Mouse (Mus musculus): ENCODE measurements around the gene Prrx2. TPM values are rescaled to one million over a fixed set of nuclear protein-coding genes. Genes with fewer than 3 reads are reported as not detected.

Prrx2 gene
- 1.9 and 2.4 TPM in 2 replicates for polyA plus RNA-seq (2015; fragmentation: Nextera tagmentation; extraction: Ambion mirVana)

DNA sequence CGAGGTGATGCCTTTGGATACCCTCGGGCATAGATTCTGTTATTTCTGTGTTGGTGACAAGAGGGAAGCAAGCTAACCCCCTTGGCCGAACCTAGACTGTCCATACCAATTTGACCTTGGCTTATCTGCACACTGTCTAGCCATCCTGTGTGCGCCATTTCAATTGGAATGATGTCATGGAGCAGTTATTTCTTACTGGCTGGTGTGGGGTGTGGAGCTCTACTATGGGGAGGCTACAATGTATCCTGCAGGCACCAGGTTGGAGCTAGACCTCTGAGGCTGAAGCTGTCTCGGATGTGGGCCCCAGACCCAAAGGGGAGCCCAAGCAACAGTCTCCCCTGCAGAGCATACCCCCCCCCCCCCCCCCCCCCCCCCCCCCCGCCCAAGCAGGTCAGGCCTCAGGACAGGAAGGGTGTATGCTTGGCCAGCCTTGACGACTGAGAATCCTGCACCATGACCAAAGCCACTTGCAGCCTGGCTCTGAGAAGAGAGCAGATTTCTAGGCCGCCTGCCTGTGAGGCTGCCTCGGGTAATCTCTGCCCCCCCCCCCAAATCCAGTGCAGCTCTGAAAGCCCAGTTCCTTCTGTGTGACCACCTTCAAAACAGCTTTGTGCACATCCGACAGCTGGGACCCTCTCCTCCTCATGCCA lies at the start of gene Prrx2:
TSS of gene Prrx2 (plus strand) at position 600 of the 650 bp plus-strand sequence.
- H3K27me3 ChIP-seq = no peaks in the 10 kb centered on the region
- no peak within 1 kb of the TSS for H3K27ac ChIP-seq (replicated peaks)
- no peak within 1 kb of the TSS for H3K9ac ChIP-seq
- no peak for ATAC-seq (ENCODE audit: low FRiP score, low read depth)
- H3K4me2 ChIP-seq = no peak within 1 kb of the TSS
- WGBS = 74% methylated on average over 8 of the region's 10 CpGs
- H3K4me1 ChIP-seq (replicated peaks) = peaks cover 5% of the 10 kb centered on the region; the same call in 1 of the 2 replicates
- H3K4me3 ChIP-seq = no peak within 1 kb of the TSS
- H3K9me3 ChIP-seq = no peaks in the 10 kb centered on the region
- no peaks in the 10 kb centered on the region for H3K36me3 ChIP-seq

DNA sequence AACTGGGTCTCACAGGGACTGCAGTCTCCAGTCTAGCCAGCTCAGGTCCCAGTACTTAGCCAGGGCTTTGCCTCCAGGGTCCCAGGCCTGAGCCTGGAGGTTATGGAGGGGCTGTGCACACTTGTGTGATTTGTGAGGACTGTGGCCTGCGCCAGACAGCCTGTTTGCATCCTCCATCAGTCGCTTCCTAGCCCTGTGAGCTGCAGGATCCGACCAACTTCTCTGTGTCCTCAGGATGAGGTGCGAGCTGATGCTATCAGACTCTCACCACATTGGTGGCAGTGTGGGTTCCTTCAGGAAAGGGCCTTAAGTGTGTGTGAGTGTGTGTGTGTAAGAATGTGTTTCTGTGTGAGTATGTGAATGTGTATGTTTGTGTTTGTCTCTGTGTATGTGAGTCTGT lies 47.3 kb upstream of the Prrx2 start:
- no peak overlapping the region for H3K4me2 ChIP-seq
- H3K27me3 ChIP-seq = no peaks in the 10 kb centered on the region
- H3K9me3 ChIP-seq = no peaks in the 10 kb centered on the region
- H3K9ac ChIP-seq = no peak overlapping the region
- WGBS = 72% methylated on average over 4 of the region's 4 CpGs
- no peak overlapping the region for H3K4me3 ChIP-seq
- peaks cover 27% of the 10 kb centered on the region for H3K4me1 ChIP-seq (replicated peaks)
- H3K27ac ChIP-seq (replicated peaks) = no peak overlapping the region
- H3K36me3 ChIP-seq = no peaks in the 10 kb centered on the region
- ATAC-seq (ENCODE audit: low FRiP score, low read depth) = no peak

DNA sequence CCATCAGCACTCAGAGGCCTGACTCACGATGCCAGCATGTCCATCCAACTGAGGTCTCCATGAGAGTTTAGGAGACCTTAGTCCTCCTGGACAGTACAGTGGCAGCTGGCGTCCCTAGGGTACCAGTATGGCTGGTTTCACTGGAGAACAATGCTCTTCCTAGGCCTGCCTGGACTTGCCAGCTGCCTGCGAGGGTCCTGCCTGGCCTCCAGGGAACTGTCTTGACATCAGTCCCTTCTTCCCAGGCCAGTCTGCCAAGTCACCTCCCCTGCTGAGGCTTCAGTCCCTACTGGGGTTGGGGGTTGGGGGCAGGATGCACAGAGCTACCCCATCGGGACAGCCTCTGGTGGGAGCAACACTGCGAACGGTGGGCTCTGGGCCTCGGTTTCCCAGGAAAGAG lies 42.7 kb upstream of the Prrx2 start:
- Histone ChIP-seq H3K36me3 (no peaks in the 10 kb centered on the region), H3K27ac (replicated peaks) (no peak overlapping the region), H3K9me3 (no peaks in the 10 kb centered on the region), H3K9ac (no peak overlapping the region), H3K4me3 (no peak overlapping the region), H3K4me1 (replicated peaks) (peaks cover 32% of the 10 kb centered on the region), H3K27me3 (no peaks in the 10 kb centered on the region), H3K4me2 (no peak overlapping the region)
- 86% methylated on average over 7 of the region's 7 CpGs for WGBS
- ATAC-seq (ENCODE audit: low FRiP score, low read depth) = no peak

DNA sequence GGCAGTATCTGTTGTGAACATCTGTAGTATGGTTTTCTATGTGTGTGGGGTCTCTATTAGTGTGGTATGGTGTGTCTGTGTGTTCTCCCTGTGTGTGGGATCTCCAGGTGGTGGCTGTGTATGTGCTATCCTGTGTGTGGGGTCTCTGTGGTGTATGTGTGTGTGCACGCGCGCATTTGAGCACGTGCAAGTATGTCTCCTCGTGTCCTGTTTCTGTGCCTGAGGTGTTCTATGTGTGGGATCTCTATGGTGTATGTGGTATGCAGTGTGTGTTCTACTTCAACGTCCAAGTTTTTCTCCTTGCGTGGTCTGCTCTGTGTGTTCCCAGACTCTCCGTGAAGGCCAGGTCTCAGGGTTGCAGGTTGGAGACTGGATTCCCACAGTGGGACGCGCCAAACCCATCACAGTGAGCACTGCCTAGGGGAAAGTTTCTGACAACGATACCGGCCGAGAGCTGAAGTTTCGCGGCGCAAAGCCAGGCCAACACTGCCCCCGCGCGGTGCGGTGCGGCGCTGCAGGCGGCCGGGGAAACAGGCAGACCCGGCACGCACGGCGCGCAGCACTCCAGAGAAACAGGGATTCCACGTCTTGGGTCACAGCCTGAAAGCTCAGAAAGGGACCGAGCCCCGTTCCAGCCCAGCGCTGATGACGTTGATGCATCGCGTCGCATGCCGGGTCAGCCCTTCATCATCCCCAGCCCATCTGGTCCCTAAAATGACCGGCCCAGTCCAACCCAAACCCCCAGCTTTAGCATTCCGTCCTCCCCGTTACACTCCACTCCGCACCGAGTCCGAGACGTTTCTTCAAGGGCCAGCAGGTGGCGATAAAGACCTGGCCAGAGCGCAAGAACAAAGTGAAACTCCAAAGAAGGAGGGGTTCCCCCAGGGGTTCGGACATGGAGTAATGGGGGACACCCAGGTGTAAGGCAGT lies 40.3 kb upstream of the Prrx2 start:
- H3K36me3 ChIP-seq = no peaks in the 10 kb centered on the region
- H3K27ac ChIP-seq (replicated peaks) = peak overlapping the region; percentile 68
- H3K4me2 ChIP-seq = peak overlapping the region; percentile 52
- WGBS = 5% methylated on average over 48 of the region's 48 CpGs
- H3K27me3 ChIP-seq = no peaks in the 10 kb centered on the region
- 0 out of 2 replicates have a peak overlapping the region, but pooled peaks have one; percentile 30 for H3K9ac ChIP-seq
- H3K9me3 ChIP-seq = no peaks in the 10 kb centered on the region
- H3K4me3 ChIP-seq = peak overlapping the region; percentile 30
- peaks cover 32% of the 10 kb centered on the region for H3K4me1 ChIP-seq (replicated peaks)
- ATAC-seq (ENCODE audit: low FRiP score, low read depth) = peak; percentile 71

DNA sequence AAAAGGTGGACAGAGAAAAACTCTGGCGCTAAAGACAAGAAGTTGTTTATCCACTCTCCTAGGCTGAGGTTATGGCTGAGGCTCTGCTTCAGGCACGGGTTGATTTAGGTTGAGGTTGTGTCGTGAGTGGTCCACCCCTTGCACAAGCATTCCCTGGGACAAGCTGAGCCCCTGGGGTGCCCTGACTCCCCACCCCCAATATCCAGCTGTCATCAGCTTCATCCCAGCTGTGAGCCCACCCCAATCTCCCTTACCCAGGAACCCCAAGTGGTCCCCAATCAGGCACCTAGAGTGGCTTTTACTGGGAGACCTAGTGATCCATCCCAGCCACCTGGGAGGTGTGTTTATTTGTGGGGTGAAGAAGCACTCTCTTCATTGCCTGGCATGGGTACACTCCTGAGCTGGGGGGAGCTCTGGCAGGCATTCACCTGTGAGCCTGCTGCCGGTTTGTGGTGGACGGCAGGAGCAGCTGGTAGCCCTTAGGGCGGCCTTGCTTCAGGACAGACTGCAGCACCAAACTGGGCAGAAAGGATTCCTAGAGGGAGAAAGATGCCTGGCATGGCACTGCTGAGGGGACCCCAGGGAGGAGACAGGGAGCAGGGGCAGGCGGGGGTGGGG lies 39.4 kb upstream of the Prrx2 start:
- no peak for ATAC-seq (ENCODE audit: low FRiP score, low read depth)
- peak overlapping the region; percentile 68; the same call in 1 of the 2 replicates for H3K27ac ChIP-seq (replicated peaks)
- no peaks in the 10 kb centered on the region for H3K36me3 ChIP-seq
- no peaks in the 10 kb centered on the region for H3K9me3 ChIP-seq
- 50% methylated on average over 7 of the region's 7 CpGs for WGBS
- H3K4me2 ChIP-seq = no peak overlapping the region
- H3K27me3 ChIP-seq = peaks cover 5% of the 10 kb centered on the region; the same call in 1 of the 2 replicates
- peaks cover 33% of the 10 kb centered on the region for H3K4me1 ChIP-seq (replicated peaks)
- H3K4me3 ChIP-seq = no peak overlapping the region
- H3K9ac ChIP-seq = no peak overlapping the region

DNA sequence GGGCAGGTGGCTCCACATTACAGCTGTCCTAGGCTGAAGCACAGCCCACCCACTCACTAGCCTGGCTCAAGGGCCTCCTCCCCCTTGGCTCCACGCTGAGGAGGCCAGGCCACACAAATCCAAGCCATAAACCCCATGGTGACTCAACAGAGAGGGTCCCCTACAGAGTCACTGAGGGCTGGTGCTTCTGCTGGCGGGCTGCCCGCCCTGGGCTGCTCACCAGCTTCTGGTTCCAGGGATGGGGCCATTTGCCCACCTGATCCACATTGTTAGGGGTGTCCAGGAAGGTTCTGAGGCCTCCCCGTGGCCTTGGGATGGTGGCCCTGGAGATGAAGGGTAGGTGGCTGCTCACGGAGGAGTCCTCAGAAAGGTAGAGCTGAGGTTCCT lies 38.9 kb upstream of the Prrx2 start:
- Histone ChIP-seq H3K9me3 (no peaks in the 10 kb centered on the region), H3K36me3 (no peaks in the 10 kb centered on the region), H3K9ac (peak overlapping the region; percentile 18; the same call in 1 of the 2 replicates), H3K27me3 (peaks cover 5% of the 10 kb centered on the region; the same call in 1 of the 2 replicates), H3K4me1 (replicated peaks) (peaks cover 38% of the 10 kb centered on the region), H3K27ac (replicated peaks) (peak overlapping the region; percentile 70), H3K4me3 (no peak overlapping the region), H3K4me2 (peak overlapping the region; percentile 51)
- 58% methylated on average over 5 of the region's 5 CpGs for WGBS
- ATAC-seq (ENCODE audit: low FRiP score, low read depth) = no peak

DNA sequence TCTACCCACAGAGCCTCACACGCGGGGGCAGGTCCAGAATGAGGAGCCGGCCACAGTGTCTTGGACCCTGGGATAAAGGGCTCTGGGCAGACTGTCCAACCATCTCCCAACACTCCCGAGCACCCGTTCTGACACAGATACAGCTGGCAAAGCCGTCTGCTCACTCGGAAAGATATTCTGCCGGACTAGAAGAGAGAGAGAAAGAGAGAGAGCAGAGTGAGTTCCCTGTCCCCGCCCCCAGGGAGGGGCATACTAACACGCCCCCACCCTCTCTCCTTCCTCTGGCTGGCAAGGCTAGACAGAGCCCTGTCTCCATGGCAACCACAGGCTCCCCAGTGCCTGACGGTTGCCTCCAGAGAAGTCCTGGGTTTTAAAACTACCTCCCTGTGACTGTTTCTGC lies 38.4 kb upstream of the Prrx2 start:
- peaks cover 43% of the 10 kb centered on the region for H3K4me1 ChIP-seq (replicated peaks)

DNA sequence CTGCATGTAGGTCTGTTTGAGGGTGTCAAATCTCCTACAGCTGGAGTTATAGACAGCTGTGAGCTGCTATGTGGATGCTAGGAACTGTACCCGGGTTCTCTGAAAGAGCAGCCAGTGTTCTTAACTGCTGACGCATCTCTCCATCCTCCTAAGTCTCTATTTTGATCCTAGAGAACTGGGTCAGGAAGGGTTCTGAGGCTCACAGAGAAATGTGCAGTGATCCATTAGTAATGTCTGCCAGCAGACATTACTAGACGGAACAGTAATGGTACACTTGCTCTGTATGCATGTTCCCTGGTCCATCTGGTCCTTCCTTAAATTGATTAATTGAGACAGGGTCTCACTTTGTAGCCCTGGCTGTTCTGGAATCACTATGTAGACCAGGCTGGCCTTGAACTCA lies 35.3 kb upstream of the Prrx2 start:
- Histone ChIP-seq H3K9me3 (no peaks in the 10 kb centered on the region), H3K4me2 (no peak overlapping the region), H3K27ac (replicated peaks) (no peak overlapping the region), H3K9ac (no peak overlapping the region), H3K36me3 (no peaks in the 10 kb centered on the region), H3K4me1 (replicated peaks) (peaks cover 43% of the 10 kb centered on the region), H3K4me3 (no peak overlapping the region), H3K27me3 (peaks cover 7% of the 10 kb centered on the region; the same call in 1 of the 2 replicates)
- WGBS = 82% methylated on average over 3 of the region's 3 CpGs
- no peak for ATAC-seq (ENCODE audit: low FRiP score, low read depth)

More for the DNA sequence above, 38.4 kb upstream of the Prrx2 start:
- H3K36me3 ChIP-seq = no peaks in the 10 kb centered on the region
- no peaks in the 10 kb centered on the region for H3K9me3 ChIP-seq
- H3K27ac ChIP-seq (replicated peaks) = peak overlapping the region; percentile 70
- 4% methylated on average over 11 of the region's 11 CpGs for WGBS
- peaks cover 5% of the 10 kb centered on the region; the same call in 1 of the 2 replicates for H3K27me3 ChIP-seq
- peak overlapping the region; percentile 51 for H3K4me2 ChIP-seq
- ATAC-seq (ENCODE audit: low FRiP score, low read depth) = peak; percentile 85
- H3K9ac ChIP-seq = peak overlapping the region; percentile 18; the same call in 1 of the 2 replicates
- H3K4me3 ChIP-seq = peak overlapping the region; percentile 18

DNA sequence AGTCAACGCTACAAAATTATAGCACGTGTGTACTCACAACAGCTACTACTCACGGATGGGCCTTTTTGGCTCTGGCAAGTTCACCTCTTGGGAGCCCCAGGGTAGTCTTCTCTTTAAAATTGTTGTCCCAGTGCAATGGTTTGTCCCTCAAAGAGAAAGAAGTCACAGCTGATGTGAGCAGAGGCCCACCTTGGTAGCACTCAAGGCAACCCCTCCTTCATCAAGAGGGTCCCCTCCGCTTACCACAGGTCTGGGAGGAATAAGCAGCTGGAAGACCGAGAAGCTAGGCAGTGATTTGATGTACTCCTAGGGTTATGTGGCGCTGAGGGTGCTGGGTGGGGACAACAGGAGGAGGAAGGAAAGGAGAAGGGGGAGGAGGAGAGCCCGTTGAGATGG lies 34.1 kb upstream of the Prrx2 start:
- no peak for ATAC-seq (ENCODE audit: low FRiP score, low read depth)
- peak overlapping the region; percentile 79 for H3K4me2 ChIP-seq
- H3K27me3 ChIP-seq = peaks cover 7% of the 10 kb centered on the region; the same call in 1 of the 2 replicates
- H3K4me1 ChIP-seq (replicated peaks) = peaks cover 34% of the 10 kb centered on the region
- H3K4me3 ChIP-seq = peak overlapping the region; percentile 43
- H3K9ac ChIP-seq = no peak overlapping the region
- WGBS = 28% methylated on average over 7 of the region's 7 CpGs
- no peaks in the 10 kb centered on the region for H3K9me3 ChIP-seq
- H3K27ac ChIP-seq (replicated peaks) = no peak overlapping the region
- no peaks in the 10 kb centered on the region for H3K36me3 ChIP-seq

DNA sequence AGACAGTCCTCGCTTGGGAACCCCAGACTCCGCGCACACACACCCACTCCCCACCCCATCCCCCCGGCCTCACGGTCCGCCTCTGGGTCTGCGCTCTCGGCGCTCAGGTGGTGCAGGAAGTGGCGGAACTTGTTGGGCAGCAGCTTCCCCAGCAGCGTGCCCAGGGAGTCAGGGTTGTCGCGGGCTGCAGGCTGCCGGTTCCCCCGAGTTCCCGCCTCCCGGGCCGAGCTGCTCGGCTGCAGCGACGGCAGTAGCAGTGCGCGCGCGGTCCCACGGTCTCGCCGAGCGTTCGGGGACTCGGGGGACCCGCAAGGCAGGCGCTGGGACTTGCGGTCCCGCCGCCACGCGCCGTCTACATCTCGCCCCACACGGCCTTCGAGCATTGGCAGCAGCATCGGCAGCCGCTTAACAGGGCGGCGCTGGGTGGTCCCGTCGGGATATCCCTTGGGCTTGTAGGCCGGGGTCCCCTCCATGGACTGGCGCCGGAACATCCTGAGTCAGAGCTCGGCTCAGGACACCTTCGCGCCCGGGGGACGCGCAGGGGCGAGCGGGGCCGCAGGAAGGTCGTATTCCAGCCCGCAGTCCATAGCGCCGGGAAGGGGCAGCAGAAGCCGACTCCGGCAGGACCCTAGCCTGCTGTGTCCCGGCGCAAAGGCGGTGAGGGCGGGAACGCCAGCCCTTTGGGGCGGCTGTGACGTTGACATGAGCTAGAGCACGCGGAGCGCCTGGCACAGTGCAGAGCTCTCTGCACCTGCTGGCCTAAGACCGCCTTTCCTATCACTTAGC lies 33.5 kb upstream of the Prrx2 start:
- Histone ChIP-seq H3K27ac (replicated peaks) (no peak overlapping the region), H3K4me1 (replicated peaks) (peaks cover 29% of the 10 kb centered on the region), H3K9me3 (no peaks in the 10 kb centered on the region), H3K4me2 (peak overlapping the region; percentile 79), H3K36me3 (no peaks in the 10 kb centered on the region), H3K4me3 (peak overlapping the region; percentile 43), H3K9ac (peak overlapping the region; percentile 40), H3K27me3 (peaks cover 7% of the 10 kb centered on the region; the same call in 1 of the 2 replicates)
- ATAC-seq (ENCODE audit: low FRiP score, low read depth) = 0 out of 2 replicates have a peak, but pooled peaks have one; percentile 40
- WGBS = 1% methylated on average over 76 of the region's 77 CpGs

DNA sequence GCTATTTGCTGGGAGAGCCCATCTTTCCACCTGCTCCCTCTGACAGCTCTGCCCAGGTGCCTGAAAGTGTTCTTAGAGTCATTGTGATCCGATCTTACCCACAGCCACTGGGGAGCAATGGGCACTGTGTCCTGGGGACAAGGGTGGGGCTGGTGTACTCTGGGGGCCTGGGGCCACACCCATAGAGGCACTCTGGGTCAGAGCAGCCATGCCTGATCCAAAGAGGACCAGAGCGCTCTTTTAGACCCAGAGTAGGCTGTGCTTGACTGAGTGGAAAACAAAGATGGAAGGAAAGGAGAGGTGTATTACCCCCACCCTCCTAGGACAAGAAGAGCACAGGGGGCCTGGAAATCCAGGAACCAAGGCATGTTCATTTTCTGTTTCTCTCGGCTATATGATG lies 31.2 kb upstream of the Prrx2 start, which contains the start of gene 1700001O22Rik:
TSS of gene 1700001O22Rik (minus strand) at position 58 of the 400 bp plus-strand sequence.
- Histone ChIP-seq H3K27ac (replicated peaks) (no peak within 1 kb of the TSS), H3K9ac (no peak within 1 kb of the TSS), H3K27me3 (peaks cover 7% of the 10 kb centered on the region; the same call in 1 of the 2 replicates), H3K36me3 (no peaks in the 10 kb centered on the region), H3K4me3 (no peak within 1 kb of the TSS), H3K9me3 (no peaks in the 10 kb centered on the region), H3K4me1 (replicated peaks) (peaks cover 24% of the 10 kb centered on the region), H3K4me2 (no peak within 1 kb of the TSS)
- 86% methylated on average over 3 of the region's 3 CpGs for WGBS
- ATAC-seq (ENCODE audit: low FRiP score, low read depth) = no peak

All from hindbrain, embryonic 15.5 days (tissue).